Mouse (Mus musculus): ENCODE results near the gene Kctd2.
A peak's percentile ranks its signal among the peaks of the same experiment; 100 is the strongest.
"Not testable (repeated sequence)": the region's sequence is repeated elsewhere in the genome, so short reads cannot be mapped to it uniquely, and the experiment has no call there.

The Kctd2 gene

DNA sequence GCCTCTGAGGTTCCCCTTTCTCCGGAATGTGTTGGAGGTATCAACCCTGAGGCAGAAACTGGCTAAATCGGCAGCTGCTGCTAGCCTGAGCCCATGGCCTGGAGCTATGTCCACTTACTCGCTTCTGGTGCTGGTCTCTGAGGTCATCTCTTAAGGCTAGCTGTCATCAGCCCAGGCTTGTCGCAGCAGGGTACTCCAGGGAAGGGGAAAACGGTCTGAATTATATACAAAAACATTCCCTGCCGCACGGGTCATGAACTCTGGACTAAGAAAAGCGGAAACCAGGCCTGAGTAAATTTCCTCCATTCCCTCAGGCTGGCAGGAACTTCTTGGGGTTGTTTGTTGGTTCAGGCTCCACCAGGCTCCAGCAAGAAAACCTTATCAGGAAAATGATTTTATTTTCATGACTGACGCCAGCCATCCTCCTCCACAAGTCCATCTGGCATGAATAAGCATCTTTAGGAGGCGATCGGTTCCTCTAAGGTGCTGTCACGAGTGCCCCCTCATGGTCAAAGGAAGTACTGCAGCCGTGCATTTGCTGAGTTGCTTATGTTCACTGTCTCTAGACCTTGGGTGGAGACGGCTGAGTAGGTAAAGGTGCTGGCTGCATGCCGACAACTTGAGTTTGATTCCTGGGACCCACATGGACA lies 53.8 kb downstream of the Kctd2 start:
- peak; percentile 61; the same call in 1 of the 2 replicates for ATAC-seq (ENCODE audit: low TSS enrichment)

DNA sequence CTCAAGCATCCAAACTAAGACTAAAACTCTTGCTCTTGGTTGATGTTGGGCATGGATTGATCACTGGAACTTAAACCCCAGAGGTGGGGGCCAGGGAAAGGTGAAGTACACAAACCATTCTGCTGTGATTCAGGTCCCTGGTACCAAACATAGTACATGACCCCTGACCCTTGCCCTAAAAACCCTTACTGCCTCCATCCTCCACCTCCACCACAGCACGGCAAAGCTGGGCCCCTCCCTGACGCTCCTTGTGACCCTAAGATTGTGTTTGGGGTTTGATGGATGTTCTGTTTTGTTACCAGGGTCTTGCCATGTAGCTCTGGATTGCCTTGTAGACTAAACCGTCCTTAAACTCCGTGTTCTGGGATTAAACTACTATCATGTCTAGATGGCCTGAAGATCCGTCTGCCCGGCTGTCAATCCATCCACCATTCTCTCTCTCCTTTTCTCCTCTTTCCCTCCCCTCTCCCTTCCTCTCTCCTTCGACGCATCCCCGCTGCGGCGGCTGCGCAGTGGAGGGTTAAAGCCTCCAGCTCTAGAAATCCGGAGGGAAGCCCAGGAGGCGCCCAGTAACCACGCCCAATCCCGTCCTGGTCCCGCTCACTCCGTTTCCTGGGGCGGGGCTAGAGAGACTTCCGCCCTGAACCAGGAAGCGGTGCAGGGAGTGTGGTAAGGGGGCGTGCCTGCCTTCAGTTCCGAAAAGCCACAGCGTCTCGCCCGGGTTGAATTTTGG lies 55.3 kb downstream of the Kctd2 start, which contains the start of gene Armc7:
Gene Armc7, plus strand, starts transcription at position 643 of the 733 bp plus-strand sequence.
- peak; percentile 90 for ATAC-seq (ENCODE audit: low TSS enrichment)

DNA sequence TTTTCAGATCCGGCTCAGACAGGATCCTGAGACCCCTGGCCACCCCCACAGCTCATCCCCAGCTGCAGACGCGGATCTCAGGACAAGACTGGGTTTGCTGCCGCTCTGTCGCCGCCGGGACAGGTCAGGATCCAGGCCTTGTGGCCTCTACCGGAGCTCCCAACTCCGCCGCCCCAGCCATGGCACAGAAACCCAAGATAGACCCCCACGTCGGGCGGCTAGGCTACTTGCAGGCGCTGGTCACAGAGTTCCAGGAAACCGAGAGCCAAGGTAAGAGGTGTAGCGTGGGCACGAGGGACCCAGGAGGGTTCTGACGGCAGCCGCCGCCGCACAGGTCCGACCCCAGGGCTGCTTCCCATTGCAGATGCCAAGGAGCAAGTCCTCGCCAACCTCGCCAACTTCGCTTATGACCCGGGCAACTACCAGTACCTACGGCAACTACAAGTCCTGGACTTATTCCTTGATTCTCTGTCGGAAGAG lies 55.9 kb downstream of the Kctd2 start:
- ATAC-seq (ENCODE audit: low TSS enrichment) = no peak

DNA sequence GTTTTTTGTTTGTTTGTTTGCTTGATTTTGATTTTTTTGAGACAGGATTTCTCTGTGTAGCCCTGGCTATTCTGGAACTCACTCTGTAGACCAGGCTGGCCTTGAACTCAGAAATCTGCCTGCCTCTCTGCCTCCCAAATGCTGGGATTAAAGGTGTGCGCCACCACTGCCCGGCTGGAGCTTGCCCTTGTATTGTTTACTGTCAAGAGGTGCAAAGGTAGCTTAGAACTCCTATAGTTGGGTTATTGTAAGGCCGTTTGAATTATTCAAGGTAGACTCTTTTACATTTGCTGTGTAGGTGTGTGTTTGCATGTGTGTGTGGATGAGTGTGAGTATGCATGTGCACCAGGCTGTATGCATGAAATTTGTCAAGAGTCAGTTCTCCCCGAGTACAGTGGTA lies 56.7 kb downstream of the Kctd2 start:
- ATAC-seq (ENCODE audit: low TSS enrichment) = not testable (repeated sequence)

DNA sequence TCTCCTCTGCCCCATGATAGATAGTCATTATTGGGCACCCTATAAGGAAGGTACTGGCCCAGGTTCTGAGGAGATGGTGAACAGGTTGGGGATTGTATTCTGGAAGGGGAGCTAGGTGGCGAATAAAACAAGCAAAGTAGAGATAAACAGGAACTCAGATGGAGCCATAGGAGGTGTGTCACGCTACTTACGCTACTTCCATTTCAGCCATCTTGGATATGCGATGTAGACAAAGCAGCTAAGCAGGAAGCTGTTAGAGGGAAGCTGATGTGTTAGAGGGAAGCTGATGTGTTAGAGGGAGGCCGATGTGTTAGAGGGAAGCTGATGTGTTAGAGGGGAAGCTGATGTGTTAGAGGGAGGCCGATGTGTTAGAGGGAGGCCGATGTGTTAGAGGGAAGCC lies 57.5 kb downstream of the Kctd2 start:
- ATAC-seq (ENCODE audit: low TSS enrichment) = not testable (repeated sequence)

DNA sequence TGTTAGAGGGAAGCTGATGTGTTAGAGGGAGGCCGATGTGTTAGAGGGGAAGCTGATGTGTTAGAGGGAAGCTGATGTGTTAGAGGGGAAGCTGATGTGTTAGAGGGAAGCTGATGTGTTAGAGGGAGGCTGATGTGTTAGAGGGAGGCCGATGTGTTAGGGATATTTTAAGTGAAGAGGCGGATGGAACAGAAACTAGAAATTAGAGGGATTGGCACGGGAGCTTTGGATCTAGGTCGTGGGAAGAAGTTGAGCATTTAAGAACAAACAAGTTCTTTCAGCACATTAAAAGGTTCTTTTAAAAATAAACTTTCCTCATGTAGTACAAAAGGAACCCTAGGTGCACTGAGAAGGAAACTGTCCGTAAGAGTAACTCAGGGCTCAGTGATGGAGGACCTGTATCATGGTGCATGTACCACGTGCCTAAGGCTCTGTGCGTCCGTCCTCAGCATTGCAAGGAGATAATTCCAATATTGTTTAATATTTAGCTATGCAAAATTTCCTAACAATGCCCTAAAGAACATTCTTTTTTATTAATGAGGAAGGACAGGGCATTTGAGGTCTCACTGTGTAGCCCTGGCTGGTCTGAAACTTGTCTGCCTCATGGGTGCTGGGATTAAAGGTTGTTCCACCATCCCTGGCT lies 58.5 kb downstream of the Kctd2 start:
- ATAC-seq (ENCODE audit: low TSS enrichment) = no peak

Measured in frontal cortex, adult (tissue).